Mouse (Mus musculus) heart, embryonic 14.5 days (tissue): Measurements from ENCODE around the gene Tut1. TPM values are rescaled to one million over a fixed set of nuclear protein-coding genes. Genes with fewer than 3 reads are reported as not detected.

Experiments
- ATAC-seq: fragments of 200-750 bp; cut with Nextera tagmentation; 2 replicates; pipeline ENCODE4 v1.8.0; 2017; ENCODE audit warnings: low read depth, moderate TSS enrichment; ENCODE audit not compliant: insufficient number of reproducible peaks, insufficient read depth, low FRiP score
- H3K27ac ChIP-seq, 2 experiments: fragments of 200-500 bp in 1 of 2; fragments of 300-500 bp in 1 of 2; sonication (generic) in 1 of 2; replicated peaks in 1 of 2; 2 replicates each; pipeline ENCODE4 v1.5.1; 2012 to 2014; ENCODE audit warnings: low read depth in 2 of 2, low read length in 2 of 2, control low read depth in 1 of 2, mild to moderate bottlenecking in 1 of 2, mixed read lengths in 1 of 2; ENCODE audit not compliant: control insufficient read depth in 1 of 2, insufficient read depth in 1 of 2
- H3K27me3 ChIP-seq: fragments of 300-500 bp; sonication (generic); 2 replicates; pipeline ENCODE4 v1.6.1; 2014; ENCODE audit warnings: mild to moderate bottlenecking, low read length, control low read depth; ENCODE audit not compliant: control insufficient read depth, insufficient read depth
- H3K36me3 ChIP-seq: fragments of 300-500 bp; sonication (generic); 2 replicates; pipeline ENCODE4 v1.6.1; 2014; ENCODE audit warnings: mild to moderate bottlenecking, control low read depth, low read length, mixed read lengths; ENCODE audit not compliant: control insufficient read depth, insufficient read depth
- H3K4me1 ChIP-seq, 2 experiments: fragments of 200-500 bp in 1 of 2; fragments of 300-500 bp in 1 of 2; sonication (generic) in 1 of 2; 2 replicates each; pipeline ENCODE4 v1.6.1; 2012 to 2014; ENCODE audit warnings: low read length in 2 of 2, control low read depth in 1 of 2, mixed read lengths in 1 of 2; ENCODE audit not compliant: control insufficient read depth in 2 of 2, insufficient read depth in 2 of 2
- H3K4me2 ChIP-seq: fragments of 300-500 bp; sonication (generic); 2 replicates; pipeline ENCODE4 v1.6.1; 2014; ENCODE audit warnings: mild to moderate bottlenecking, low read length
- H3K4me3 ChIP-seq, 2 experiments: fragments of 200-500 bp in 1 of 2; fragments of 300-500 bp in 1 of 2; sonication (generic) in 1 of 2; 2 replicates each; pipeline ENCODE4 v1.5.1; 2012 to 2014; ENCODE audit warnings: low read length in 2 of 2, mild to moderate bottlenecking in 2 of 2, control low read depth in 1 of 2, low read depth in 1 of 2, moderate library complexity in 1 of 2; ENCODE audit not compliant: control insufficient read depth in 1 of 2, insufficient read depth in 1 of 2
- H3K9ac ChIP-seq: fragments of 300-500 bp; sonication (generic); 2 replicates; pipeline ENCODE4 v1.6.1; 2014; ENCODE audit warnings: mild to moderate bottlenecking, low read length
- H3K9me3 ChIP-seq: fragments of 300-500 bp; sonication (generic); 2 replicates; pipeline ENCODE4 v1.6.1; 2016; ENCODE audit warnings: low read length, control low read depth; ENCODE audit not compliant: control insufficient read depth
- WGBS: fragments of 180-500 bp; shearing (Covaris S2); extraction: QIAGEN DNeasy Blood & Tissue Kit; methylation state at CpG from one replicate; pipeline ENCODE4 v1.1.7; 2014; 5-methylcytosine and 5-hydroxymethylcytosine counted together
- polyA plus RNA-seq: library from polyadenylated mRNA; unstranded; fragments of >200 nt; fragmentation: Nextera tagmentation; extraction: Ambion mirVana; gene quantifications from 2 replicates; pipeline ENCODE4 v1.2.1, GENCODE M21; 2014

Tut1 gene
- polyA plus RNA-seq, 1 experiment from 2014 or later, result 15.6 TPM

GRCm38 (mm10) chr19:8920836-8921291 lies 32.8 kb upstream of the Tut1 start:
- peak; percentile 4; the same call in 1 of the 2 replicates for ATAC-seq
- 3% methylated on average over 6 of the region's 6 CpGs for WGBS
- no peaks in the 10 kb centered on the region for H3K27me3 ChIP-seq
- peaks cover 2 to 9% of the 10 kb centered on the region in 2 experiments; a peak in 3 of 4 replicates for H3K4me1 ChIP-seq
- peak overlapping the region; percentile 89 for H3K4me2 ChIP-seq
- peak overlapping the region; percentile 89 for H3K9ac ChIP-seq
- no peaks in the 10 kb centered on the region for H3K9me3 ChIP-seq
- peak overlapping the region; percentile 71 to 92 for H3K4me3 ChIP-seq
- H3K36me3 ChIP-seq, result peaks cover 41% of the 10 kb centered on the region
- H3K27ac ChIP-seq, result peak overlapping the region; percentile 79 to 87

DNA sequence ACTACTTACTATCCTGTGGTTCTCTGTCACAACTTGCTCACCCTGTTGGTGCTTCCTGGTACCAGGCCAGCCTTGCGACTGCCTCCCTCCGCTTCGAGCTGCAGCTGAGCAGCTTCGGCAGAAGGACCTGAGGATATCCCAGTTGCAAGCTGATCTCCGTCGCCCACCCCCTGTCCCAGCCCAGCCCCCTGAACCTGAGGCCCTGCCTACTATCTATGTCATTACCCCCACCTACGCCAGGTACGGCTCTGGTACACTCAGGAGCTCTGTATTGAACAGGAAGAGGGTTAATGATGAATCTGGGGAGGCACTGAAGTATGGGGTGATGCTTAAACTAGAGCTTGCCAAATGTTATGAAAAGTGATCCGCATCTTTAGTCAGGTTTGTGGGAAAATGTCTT lies 31.9 kb upstream of the Tut1 start:
- Histone ChIP-seq H3K9me3 (no peaks in the 10 kb centered on the region), H3K4me3 (no peak overlapping the region), H3K27me3 (no peaks in the 10 kb centered on the region), H3K9ac (no peak overlapping the region), H3K4me1 (peaks cover 2 to 9% of the 10 kb centered on the region in 2 experiments; a peak in 3 of 4 replicates), H3K36me3 (peaks cover 41% of the 10 kb centered on the region), H3K27ac (no peak overlapping the region), H3K4me2 (peak overlapping the region; percentile 89)
- WGBS, result 80% methylated on average over 9 of the region's 9 CpGs
- ATAC-seq, result no peak

GRCm38 (mm10) chr19:8926766-8927165 lies 26.9 kb upstream of the Tut1 start:
- Histone ChIP-seq H3K9me3 (no peaks in the 10 kb centered on the region), H3K36me3 (peaks cover 52% of the 10 kb centered on the region), H3K27me3 (no peaks in the 10 kb centered on the region), H3K4me2 (no peak overlapping the region), H3K4me3 (no peak overlapping the region), H3K9ac (no peak overlapping the region), H3K4me1 (peaks cover 5 to 9% of the 10 kb centered on the region in 2 experiments; a peak in 3 of 4 replicates), H3K27ac (no peak overlapping the region)
- WGBS, result 92% methylated on average over 2 of the region's 2 CpGs
- no peak for ATAC-seq

DNA sequence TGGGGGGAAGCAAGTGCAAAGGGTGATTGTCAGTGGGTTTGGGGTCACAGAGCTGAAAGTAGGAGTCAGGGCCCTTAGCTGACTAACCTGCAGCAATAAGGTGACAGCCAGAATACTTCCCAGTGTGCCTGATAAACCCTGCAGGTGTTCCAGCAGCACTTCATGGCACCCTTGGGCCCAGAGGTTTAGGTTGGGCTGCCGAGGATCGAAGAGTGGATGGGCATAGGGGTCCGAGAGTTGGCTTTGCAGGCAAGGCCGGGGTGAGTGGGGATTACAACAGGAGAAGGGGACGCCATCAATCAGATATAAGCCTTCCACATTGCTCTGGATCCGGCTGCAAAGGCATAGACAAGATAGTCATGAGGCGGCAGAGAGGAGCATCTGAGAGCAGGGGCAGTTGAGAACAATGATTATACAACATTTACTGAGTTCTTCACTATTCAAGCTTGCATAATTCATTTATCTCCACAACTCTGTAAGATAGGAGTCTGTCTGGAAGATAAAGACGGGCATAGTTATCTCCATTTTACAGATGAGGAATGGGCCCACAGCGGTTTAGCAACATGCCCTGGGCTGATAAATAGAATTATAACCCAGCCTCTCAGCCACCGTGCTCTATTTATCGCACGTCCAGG lies 25.6 kb upstream of the Tut1 start:
- Histone ChIP-seq H3K4me1 (peaks cover 5 to 8% of the 10 kb centered on the region in 2 experiments; a peak in 3 of 4 replicates), H3K4me2 (no peak overlapping the region), H3K27me3 (no peaks in the 10 kb centered on the region), H3K36me3 (peaks cover 49% of the 10 kb centered on the region), H3K27ac (no peak overlapping the region), H3K9ac (no peak overlapping the region), H3K9me3 (no peaks in the 10 kb centered on the region), H3K4me3 (no peak overlapping the region)
- ATAC-seq, result no peak
- WGBS, result 81% methylated on average over 12 of the region's 12 CpGs

DNA sequence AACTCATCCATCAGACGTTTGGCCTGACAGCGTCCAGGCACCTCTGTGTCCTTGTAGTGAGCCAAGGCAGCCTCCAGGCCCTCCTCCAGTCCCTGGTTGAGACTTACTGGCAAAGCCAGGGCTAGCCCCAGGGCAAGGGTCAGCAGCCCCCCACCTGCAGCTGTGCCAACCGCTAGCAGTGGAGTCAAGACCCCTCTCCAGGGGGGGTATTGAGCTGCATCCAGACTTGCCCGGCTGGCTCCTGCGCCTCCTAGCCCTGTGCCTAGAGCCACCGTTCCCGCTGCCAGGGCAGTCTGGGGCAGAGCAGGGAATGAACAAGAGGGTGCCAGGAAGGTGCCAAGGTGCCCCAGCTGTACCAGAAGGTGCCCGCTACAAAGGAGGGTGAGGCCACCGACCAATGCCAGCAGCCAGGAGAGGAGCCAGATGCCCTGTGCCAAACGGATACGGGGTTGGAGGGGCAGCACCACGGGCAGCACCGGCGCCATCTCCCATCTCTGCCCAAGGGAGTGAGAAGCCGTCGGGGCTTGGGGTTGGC lies 24.9 kb upstream of the Tut1 start:
- Histone ChIP-seq H3K27ac (0 out of 4 replicates have a peak overlapping the region, but pooled peaks of 1 of the 2 experiments have one; percentile 72), H3K4me3 (peak overlapping the region; percentile 75 to 77), H3K36me3 (peaks cover 52% of the 10 kb centered on the region), H3K27me3 (no peaks in the 10 kb centered on the region), H3K9me3 (no peaks in the 10 kb centered on the region), H3K9ac (peak overlapping the region; percentile 82), H3K4me2 (peak overlapping the region; percentile 70), H3K4me1 (peaks cover 5 to 8% of the 10 kb centered on the region in 2 experiments; a peak in 3 of 4 replicates)
- 19% methylated on average over 16 of the region's 16 CpGs for WGBS
- 0 out of 2 replicates have a peak, but pooled peaks have one; percentile 7 for ATAC-seq

DNA sequence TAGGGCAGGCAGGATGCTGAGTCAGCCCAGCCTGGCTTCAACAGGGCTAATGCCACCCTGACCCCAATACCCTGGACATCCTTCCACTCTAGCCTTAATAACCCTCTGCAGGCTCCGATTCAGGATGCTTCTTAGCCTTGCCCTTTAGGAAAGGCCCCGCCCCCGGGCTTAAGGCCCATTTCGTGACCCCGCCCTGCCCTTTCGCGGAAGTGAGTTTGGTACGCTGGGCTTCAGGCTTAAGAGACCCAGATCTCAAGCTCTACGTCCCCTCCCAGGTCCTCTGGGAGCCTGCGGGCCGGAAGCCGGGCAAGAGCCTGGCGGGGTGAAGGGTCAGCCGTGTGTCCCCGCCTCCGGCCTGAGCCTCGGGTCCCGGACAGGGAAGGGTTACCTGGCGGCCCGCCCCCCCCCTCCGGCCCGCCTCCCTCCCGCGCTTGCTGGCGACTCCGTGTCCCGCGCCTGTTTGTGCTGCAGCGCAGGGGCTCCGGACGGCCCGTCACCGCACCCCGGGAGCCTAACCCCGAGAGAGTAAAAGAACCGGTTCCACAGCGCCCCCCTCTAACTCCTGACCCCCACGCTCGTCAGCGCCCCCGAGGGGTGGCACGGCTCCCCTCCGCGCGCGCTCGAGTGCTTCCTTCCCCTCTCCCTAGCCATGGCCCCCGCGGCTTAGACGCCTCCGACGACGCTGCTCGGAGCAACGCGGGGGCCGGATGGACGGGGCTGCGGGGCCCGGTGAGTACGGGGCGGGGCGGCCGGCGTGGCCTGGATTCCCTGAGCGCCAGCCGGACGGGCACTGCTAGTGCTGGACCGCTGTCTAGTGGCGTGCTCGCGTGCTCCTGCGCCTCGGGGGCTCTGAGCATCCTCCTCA lies 24.2 kb upstream of the Tut1 start, which contains the start of the genes Rom1 and Eml3:
Rom1 (minus strand) TSS at position 133 of the 865 bp plus-strand sequence.
Eml3 (plus strand) TSS at position 329 of the 865 bp plus-strand sequence.
- 2% methylated on average over 71 of the region's 74 CpGs for WGBS
- H3K4me1 ChIP-seq, result peaks cover 5 to 8% of the 10 kb centered on the region in 2 experiments; a peak in 3 of 4 replicates
- peak; percentile 81 for ATAC-seq
- peak within 1 kb of the TSS; percentile 82 for H3K9ac ChIP-seq
- peak within 1 kb of the TSS; percentile 29 to 72; a peak in 3 of 4 replicates for H3K27ac ChIP-seq
- no peaks in the 10 kb centered on the region for H3K9me3 ChIP-seq
- H3K27me3 ChIP-seq, result no peaks in the 10 kb centered on the region
- H3K4me2 ChIP-seq, result peak within 1 kb of the TSS; percentile 70
- peaks cover 52% of the 10 kb centered on the region for H3K36me3 ChIP-seq
- H3K4me3 ChIP-seq, result peak within 1 kb of the TSS; percentile 75 to 77

GRCm38 (mm10) chr19:8930117-8930516 lies 23.5 kb upstream of the Tut1 start:
- no peak for ATAC-seq

More at GRCm38 (mm10) chr19:8930117-8930516, 23.5 kb upstream of the Tut1 start:
- Histone ChIP-seq H3K36me3 (peaks cover 57% of the 10 kb centered on the region), H3K9ac (peak overlapping the region; percentile 82), H3K27me3 (no peaks in the 10 kb centered on the region), H3K4me2 (peak overlapping the region; percentile 70), H3K4me1 (peaks cover 5 to 8% of the 10 kb centered on the region in 2 experiments; a peak in 3 of 4 replicates), H3K4me3 (peak overlapping the region; percentile 75 to 77), H3K9me3 (no peaks in the 10 kb centered on the region), H3K27ac (peak overlapping the region in 1 of 2 experiments; percentile 72; a peak in 2 of 4 replicates)
- WGBS, result 10% methylated on average over 11 of the region's 11 CpGs
